7 mouse cellular contexts compared by ENCODE assay signal in genomic region chr11:95714411-95714810, GRCm38 (mm10). TPM values are rescaled to one million over a fixed set of nuclear protein-coding genes. Genes with fewer than 3 reads are reported as not detected.
A peak's percentile ranks its signal among the peaks of the same experiment; 100 is the strongest.
DNase-seq lines count a peak whose midpoint lies in the region; ATAC-seq and TF ChIP-seq lines count a peak whose summit lies in the region.

No protein-coding gene starts in this region.

- peak overlapping the region; percentile 89 to 92 (median 90) for H3K4me3 ChIP-seq in CH12.LX (replicated peaks in 1 of 3; ENCODE audit: low read depth in 2 of 3, low read length in 2 of 3, poor library complexity in 1 of 3)
- H3K4me3 ChIP-seq in heart, embryonic 15.5 days, result peak overlapping the region; percentile 95
- H3K4me3 ChIP-seq in midbrain, embryonic 10.5 days, result peak overlapping the region; percentile 98

- dilution Hi-C loops in CH12.LX (cut with MboI; ENCODE audit: extremely low pct_ligation_motif_present, extremely low pct_unique_long_range_greater_than_20kb, low sequenced_read_pairs), result no loop called here

- TF ChIP-seq POLR2A in CH12.LX (IDR thresholded peaks at IDR 0.05; ENCODE audit: low read depth, low read length), result no peak

- H3K4me2 ChIP-seq in CH12.LX (ENCODE audit: insufficient read depth, low read depth, poor library complexity, severe bottlenecking), result peak overlapping the region; percentile 99
- H3K4me2 ChIP-seq in heart, embryonic 15.5 days, result peak overlapping the region; percentile 93

- ATAC-seq in heart, embryonic 15.5 days (replicated peaks; ENCODE audit: insufficient number of reproducible peaks, insufficient read depth, low FRiP score, low read depth), result no peak

- peaks cover 0 to 4% of the 10 kb centered on the region in 2 experiments for H3K36me3 ChIP-seq in CH12.LX (replicated peaks in 1 of 2; ENCODE audit: control insufficient read depth in 1 of 2, insufficient read depth in 1 of 2, low read length in 1 of 2)
- no peaks in the 10 kb centered on the region for H3K36me3 ChIP-seq in heart, embryonic 15.5 days
- no peaks in the 10 kb centered on the region for H3K36me3 ChIP-seq in midbrain, embryonic 10.5 days

- H3K27ac ChIP-seq in CH12.LX (ENCODE audit: insufficient read depth, low read depth), result no peak overlapping the region
- H3K27ac ChIP-seq in heart, embryonic 15.5 days, result no peak overlapping the region
- H3K27ac ChIP-seq in midbrain, embryonic 10.5 days (replicated peaks), result no peak overlapping the region

- in situ Hi-C loops in CH12.LX (cut with MboI; ENCODE audit: low pct_ligation_motif_present, low pct_unique_long_range_greater_than_20kb, low sequenced_read_pairs), result no loop called here

- WGBS in heart, embryonic 15.5 days, result 33% methylated on average over 7 of the region's 7 CpGs
- WGBS in midbrain, embryonic 10.5 days, result 53% methylated on average over 7 of the region's 7 CpGs

- TF ChIP-seq RAD21 in CH12.LX (IDR thresholded peaks at IDR 0.05; ENCODE audit: low read depth, low read length), result no peak

- DNase-seq in 416B (ENCODE audit: low read depth), result peak; percentile 74
- DNase-seq in CH12.LX (ENCODE audit: extremely low read depth), result no peak
- no peak for DNase-seq in midbrain, embryonic 10.5 days (ENCODE audit: low spot score)
- DNase-seq in retina, embryonic 14.5 days (ENCODE audit: low spot score), result no peak
- DNase-seq in left cerebral cortex, adult 11 months (ENCODE audit: low spot score), result no peak
- DNase-seq in Muller cell, postnatal 12 days (ENCODE audit: inconsistent ontology term), result no peak

- no peak for TF ChIP-seq EP300 in CH12.LX (IDR thresholded peaks at IDR 0.05; ENCODE audit: low read length)

- no peak for TF ChIP-seq CTCF in CH12.LX (conservative IDR thresholded peaks at IDR 0.05 in 1 of 2, IDR thresholded peaks at IDR 0.05 in 1 of 2; ENCODE audit: low read depth in 2 of 2, low read length in 2 of 2)

- peak overlapping the region; percentile 89 for H3K9ac ChIP-seq in CH12.LX (ENCODE audit: insufficient read depth, low read depth)
- peak overlapping the region; percentile 98 for H3K9ac ChIP-seq in heart, embryonic 15.5 days

- H3K9me3 ChIP-seq in CH12.LX (replicated peaks; ENCODE audit: low read length), result no peaks in the 10 kb centered on the region
- H3K9me3 ChIP-seq in heart, embryonic 15.5 days (replicated peaks), result no peaks in the 10 kb centered on the region
- H3K9me3 ChIP-seq in midbrain, embryonic 10.5 days (replicated peaks), result no peaks in the 10 kb centered on the region

- peaks cover 28% of the 10 kb centered on the region for H3K79me2 ChIP-seq in CH12.LX (replicated peaks; ENCODE audit: control insufficient read depth, extremely low read depth, insufficient read depth, poor library complexity, severe bottlenecking)

- peaks cover 2% of the 10 kb centered on the region for H3K27me3 ChIP-seq in CH12.LX (replicated peaks)
- H3K27me3 ChIP-seq in heart, embryonic 15.5 days, result no peaks in the 10 kb centered on the region
- no peaks in the 10 kb centered on the region for H3K27me3 ChIP-seq in midbrain, embryonic 10.5 days (ENCODE audit: low read depth, poor library complexity, severe bottlenecking)

- peaks cover 6 to 33% of the 10 kb centered on the region in 2 experiments; a peak in 3 of 4 replicates for H3K4me1 ChIP-seq in CH12.LX (ENCODE audit: control insufficient read depth in 1 of 2, insufficient read depth in 2 of 2)
- peaks cover 34% of the 10 kb centered on the region for H3K4me1 ChIP-seq in heart, embryonic 15.5 days (replicated peaks)
- H3K4me1 ChIP-seq in midbrain, embryonic 10.5 days, result peaks cover 30% of the 10 kb centered on the region

TF ChIP-seq in CH12.LX, 34 proteins besides CTCF, POLR2A, EP300 and RAD21:
- TF ChIP-seq GABPA (IDR thresholded peaks at IDR 0.05; ENCODE audit: insufficient replicate concordance, low read depth, low read length) (no peak), E2F4 (IDR thresholded peaks at IDR 0.05; ENCODE audit: insufficient replicate concordance, low read depth, low read length) (no peak), ZKSCAN1 (IDR thresholded peaks at IDR 0.05; ENCODE audit: borderline replicate concordance, low read depth, low read length) (no peak), KAT2A (IDR thresholded peaks at IDR 0.05; ENCODE audit: insufficient replicate concordance, low read length) (no peak), HCFC1 (IDR thresholded peaks at IDR 0.05; ENCODE audit: low read depth, low read length) (no peak), USF1 (IDR thresholded peaks at IDR 0.05; ENCODE audit: low read depth, low read length) (no peak), TBP (conservative IDR thresholded peaks at IDR 0.05; ENCODE audit: low read depth, low read length) (no peak), MAFK (IDR thresholded peaks at IDR 0.05; ENCODE audit: insufficient replicate concordance, low read length) (no peak), SMC3 (IDR thresholded peaks at IDR 0.05; ENCODE audit: low read depth, low read length) (no peak), MXI1 (IDR thresholded peaks at IDR 0.05; ENCODE audit: low read depth, low read length) (no peak), MYC (IDR thresholded peaks at IDR 0.05; ENCODE audit: low read depth, low read length) (no peak), MEF2A (IDR thresholded peaks at IDR 0.05; ENCODE audit: borderline replicate concordance, low read depth, low read length) (no peak), MAX (IDR thresholded peaks at IDR 0.05; ENCODE audit: low read length) (no peak), ZNF384 (IDR thresholded peaks at IDR 0.05; ENCODE audit: low read depth, low read length) (no peak), RCOR1 (conservative IDR thresholded peaks at IDR 0.05; ENCODE audit: low read depth, low read length) (no peak), PAX5 (IDR thresholded peaks at IDR 0.05; ENCODE audit: low read length) (no peak), CHD2 (IDR thresholded peaks at IDR 0.05; ENCODE audit: low read length) (no peak)
TF ChIP-seq in CH12.LX: peak in this region for 0.

RNA-seq across cellular contexts. Expression of gene Zfp652, which starts 1.9 kb away (rescaled TPM):
- total RNA-seq in CH12.LX (2012; rRNA removed) (6.2 and 6.3 TPM in 2 replicates), CH12.LX (2014; rRNA removed) (3.0 and 3.5 TPM in 2 replicates)
- polyA plus RNA-seq in CH12.LX (2012; ENCODE audit: insufficient read length, low read depth), result 9.4 and 9.8 TPM in 2 replicates
- 12.9 and 14.3 TPM in 2 replicates for polyA plus RNA-seq in heart, embryonic 15.5 days (2015; fragmentation: Nextera tagmentation; extraction: Ambion mirVana)
- 13.7 and 17.8 TPM in 2 replicates for polyA plus RNA-seq in midbrain, embryonic 10.5 days (2016; fragmentation: Nextera tagmentation; extraction: Ambion mirVana)

RNA-seq across cellular contexts. Expression of gene B130006D01Rik, which starts 9.0 kb away (rescaled TPM):
- 0.38 TPM in 2 replicates for total RNA-seq in CH12.LX (2012; rRNA removed)
- total RNA-seq in CH12.LX (2014; rRNA removed), result 0.15 and 0.23 TPM in 2 replicates
- polyA plus RNA-seq in CH12.LX (2012; ENCODE audit: insufficient read length, low read depth), result 0.10 TPM in 1 of 2 replicates, not detected in the other
- polyA plus RNA-seq in heart, embryonic 15.5 days (2015; fragmentation: Nextera tagmentation; extraction: Ambion mirVana), result 0.71 TPM in 2 replicates
- polyA plus RNA-seq in midbrain, embryonic 10.5 days (2016; fragmentation: Nextera tagmentation; extraction: Ambion mirVana), result 0.93 and 1.4 TPM in 2 replicates

RNA-seq across cellular contexts. Expression of gene Phb, which starts 47.7 kb away (rescaled TPM):
- total RNA-seq in CH12.LX (2012; rRNA removed) (512 and 606 TPM in 2 replicates), CH12.LX (2014; rRNA removed) (699 and 784 TPM in 2 replicates)
- polyA plus RNA-seq in CH12.LX (2012; ENCODE audit: insufficient read length, low read depth), result 405 and 413 TPM in 2 replicates
- 237 and 293 TPM in 2 replicates for polyA plus RNA-seq in heart, embryonic 15.5 days (2015; fragmentation: Nextera tagmentation; extraction: Ambion mirVana)
- polyA plus RNA-seq in midbrain, embryonic 10.5 days (2016; fragmentation: Nextera tagmentation; extraction: Ambion mirVana), result 227 and 251 TPM in 2 replicates
